Mouse (Mus musculus) thymus, adult 2 months (tissue): ENCODE data around the gene Zfp428.

Experiments used
- CTCF ChIP-seq: fragments of 200-500 bp; IDR thresholded peaks from 2 replicates; pipeline ENCODE4 v1.5.1; 2012; ENCODE audit warnings: mild to moderate bottlenecking, control low read depth, low read length, moderate library complexity, borderline replicate concordance; ENCODE audit not compliant: control insufficient read depth, poor library complexity, insufficient read depth; ENCODE audit errors: extremely low read depth
- POLR2A ChIP-seq: fragments of 200-500 bp; IDR thresholded peaks from 2 replicates; pipeline ENCODE4 v1.6.1; 2012; ENCODE audit warnings: mild to moderate bottlenecking, low read length, control low read depth, moderate library complexity; ENCODE audit not compliant: control insufficient read depth, poor library complexity, insufficient read depth; ENCODE audit errors: extremely low read depth

DNA sequence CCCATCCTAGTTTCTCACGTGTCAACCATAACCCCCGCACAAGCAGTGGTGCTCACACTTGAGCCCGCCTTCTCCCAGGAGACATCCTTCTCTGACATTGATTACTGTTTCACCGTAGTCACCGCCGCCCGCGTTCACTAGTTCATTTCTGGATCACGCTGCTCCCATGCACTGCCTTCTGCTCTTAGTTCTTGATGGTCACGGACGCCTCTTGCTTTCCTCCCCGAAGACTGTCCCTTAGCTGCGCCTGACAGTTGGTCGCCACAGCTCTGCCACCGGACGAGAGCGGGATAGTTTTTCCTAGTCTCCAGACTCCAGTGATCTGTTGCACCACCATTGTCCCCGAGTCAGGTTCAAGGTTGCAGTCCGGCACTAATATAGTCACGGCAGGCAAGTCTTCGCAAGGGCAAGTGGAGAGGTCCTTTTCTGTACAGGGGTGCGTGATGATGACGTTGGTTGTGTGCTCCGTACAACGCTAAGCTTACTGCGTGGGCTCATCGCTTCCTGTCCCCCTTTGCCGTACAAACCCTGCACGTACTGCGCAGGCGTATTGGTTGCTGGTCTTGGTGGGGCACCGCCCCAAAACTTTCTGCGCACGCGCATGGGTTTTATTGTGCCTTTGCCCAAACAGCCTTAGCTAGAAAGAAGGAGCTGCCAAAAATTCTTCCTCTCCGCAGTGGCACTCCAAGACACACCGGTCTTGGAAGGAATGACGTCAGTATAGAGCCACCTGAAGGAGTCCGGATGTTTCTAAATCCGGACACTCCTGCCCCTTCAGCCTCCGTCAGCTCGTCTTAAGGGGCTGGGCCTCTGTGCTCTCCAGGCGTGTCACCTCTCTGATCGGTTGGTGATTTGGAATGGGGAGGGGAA lies 23.5 kb downstream of the Zfp428 start, which contains the start of gene Irgq:
- TF ChIP-seq CTCF (peak; percentile 11; the same call in 1 of the 2 replicates), POLR2A (0 out of 2 replicates have a peak, but pooled peaks have one; percentile 56)
